Mouse (Mus musculus) thymus, postnatal 25 days (tissue): ENCODE data around the gene Add3.

Experiments used
- DNase-seq: peaks from one replicate; pipeline ENCODE4 v3.0.0; 2022

The Add3 gene

GRCm38 (mm10) chr19:53130399-53131175 lies 9.7 kb upstream of the Add3 start:
- DNase-seq, result no peak

GRCm38 (mm10) chr19:53132471-53132870 lies 7.8 kb upstream of the Add3 start:
- DNase-seq, result no peak

DNA sequence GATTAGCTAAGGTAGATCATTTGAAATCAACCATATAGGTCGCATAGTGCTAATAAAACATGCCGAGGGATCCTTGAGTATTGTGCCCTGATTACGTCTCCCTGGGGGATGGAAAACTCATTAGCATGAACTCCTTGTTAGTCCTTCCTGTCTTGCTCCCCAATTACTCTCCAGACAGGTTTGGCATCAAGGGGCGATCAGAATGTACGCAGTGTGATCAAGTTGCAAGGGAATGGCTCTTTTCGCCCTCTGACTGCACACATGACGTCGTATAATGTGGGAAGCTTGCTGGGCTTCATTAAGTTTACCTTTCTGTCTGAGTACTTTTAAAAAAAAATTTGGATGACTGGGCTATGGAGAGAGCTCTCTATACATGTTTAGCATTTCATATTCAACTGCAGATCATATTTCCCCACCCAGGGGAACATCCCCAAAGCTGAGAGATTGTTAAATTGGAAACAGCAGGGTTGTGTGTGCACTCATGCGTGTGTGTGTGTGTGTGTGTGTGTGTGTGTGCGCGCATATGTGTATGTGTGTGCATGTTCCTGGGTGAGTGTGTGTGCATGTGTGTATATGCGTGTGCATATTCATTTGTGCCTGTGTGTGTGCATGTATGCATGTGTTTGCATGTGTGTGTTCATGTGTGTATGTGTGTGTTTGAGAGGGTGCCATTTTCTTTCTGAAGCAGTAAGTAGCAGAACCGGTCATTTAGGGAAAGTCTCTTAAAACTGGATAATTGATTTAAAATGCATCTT lies 3.7 kb upstream of the Add3 start:
- no peak for DNase-seq

DNA sequence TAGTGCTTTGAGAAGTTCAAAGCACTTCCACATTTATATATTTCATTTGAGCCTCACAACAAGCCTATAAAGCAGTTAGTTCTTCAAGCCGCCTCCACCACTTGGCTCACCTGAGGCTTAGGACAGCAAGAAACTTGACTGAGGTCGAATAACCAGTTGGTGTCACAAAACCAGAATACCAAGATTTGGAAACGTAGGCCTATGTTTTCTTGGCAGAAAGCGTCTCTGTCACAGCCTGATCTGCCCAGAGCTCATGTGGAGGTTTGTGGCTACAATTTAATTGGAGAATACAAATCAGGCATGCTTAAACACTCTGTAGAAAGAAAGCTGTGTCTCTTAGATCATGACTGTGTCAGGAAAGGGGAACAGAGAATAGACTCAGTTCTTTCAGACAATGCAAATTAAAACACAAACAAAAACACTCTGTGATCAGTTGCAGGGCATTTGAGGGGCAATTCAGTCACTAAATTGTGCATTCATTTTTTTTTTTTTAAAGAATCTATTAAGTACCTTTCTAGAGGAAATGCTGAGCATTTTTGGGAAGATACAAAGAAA lies 3.0 kb upstream of the Add3 start:
- DNase-seq, result no peak

DNA sequence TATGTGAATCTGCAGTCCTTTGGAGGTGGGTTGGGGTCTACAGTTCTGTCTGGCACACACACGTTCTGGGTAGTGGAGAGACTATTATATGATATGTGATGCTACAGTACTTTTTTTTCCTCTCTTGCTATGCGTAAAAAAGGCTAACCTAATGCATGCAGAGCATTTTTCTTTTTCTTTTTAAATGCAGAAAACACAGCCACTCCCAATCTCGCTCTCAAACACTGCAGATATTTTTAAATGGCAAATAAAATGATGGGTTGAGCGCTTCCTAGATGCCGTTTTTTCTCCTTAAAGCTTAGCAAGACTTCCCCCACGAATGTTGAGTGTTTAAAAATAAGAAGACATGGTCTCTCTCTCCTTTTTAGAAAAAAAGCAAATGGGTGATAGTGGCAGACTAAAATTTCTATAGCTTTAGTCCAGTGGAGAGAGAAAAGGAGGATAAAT lies 584 bp downstream of the Add3 start:
- no peak for DNase-seq

DNA sequence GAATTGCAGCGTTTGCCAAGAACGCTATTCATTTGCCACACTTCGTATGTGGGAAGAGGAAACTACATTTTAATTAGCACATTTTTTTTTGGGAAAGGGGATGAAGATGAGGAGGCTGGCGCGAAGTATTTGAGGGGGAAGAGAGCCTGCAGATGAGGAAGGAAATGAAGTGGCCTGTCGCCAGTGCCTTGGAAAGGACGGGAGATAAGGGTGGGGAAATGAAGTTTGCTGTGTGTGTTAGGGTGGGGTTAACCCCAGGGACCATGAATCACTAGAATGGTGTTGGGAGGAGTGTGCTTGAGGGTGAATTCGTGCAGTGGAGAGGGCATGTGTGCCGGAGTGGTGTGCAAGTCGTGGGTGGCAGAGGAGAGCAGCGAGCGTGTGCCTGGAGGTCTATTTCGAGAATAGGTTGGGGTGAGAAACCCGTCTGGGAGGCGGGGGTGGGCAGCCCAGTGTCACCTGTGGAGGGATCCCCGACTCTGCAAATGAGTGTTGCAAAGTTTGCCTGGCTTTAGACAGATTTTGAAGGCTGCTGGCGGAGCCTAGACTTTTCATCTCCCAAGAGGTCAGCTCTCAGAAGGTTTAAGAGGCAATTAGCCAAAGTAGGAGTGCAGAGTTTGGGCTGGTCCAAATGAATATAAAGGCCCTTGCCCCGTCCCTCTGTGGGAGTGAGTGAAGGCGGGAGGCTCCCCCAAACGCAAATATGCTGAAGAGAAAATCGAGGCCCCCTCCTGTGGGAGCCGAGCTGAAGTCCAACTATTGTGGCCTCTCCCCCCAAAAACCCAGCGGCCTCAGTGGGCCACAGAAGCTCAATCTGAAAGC lies 1.2 kb downstream of the Add3 start:
- peak; percentile 60 for DNase-seq

GRCm38 (mm10) chr19:53142190-53143107 lies 2.2 kb downstream of the Add3 start:
- peak; percentile 100 for DNase-seq

- peak; percentile 61 for DNase-seq
These were observed 3.1 kb downstream of the Add3 start for GRCm38 (mm10) chr19:53143108-53143971.

DNA sequence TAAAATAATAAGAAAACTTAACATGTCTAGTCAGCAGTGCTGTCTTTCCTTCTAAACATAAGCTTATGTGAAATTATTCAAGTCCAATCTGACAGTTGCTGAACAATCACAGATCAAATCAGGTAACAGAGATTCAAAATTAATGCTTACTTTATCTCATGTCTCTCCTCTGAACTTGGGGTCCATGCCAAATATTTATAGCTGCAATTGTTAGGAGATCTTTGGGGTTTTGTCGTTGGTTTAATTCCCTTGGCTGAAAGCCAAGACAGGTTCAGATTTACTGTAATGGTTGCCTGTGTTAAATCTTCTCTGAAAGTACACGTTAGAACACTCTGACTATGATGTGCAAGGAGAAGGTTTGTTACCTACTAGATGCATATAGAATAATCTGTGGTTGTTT lies 4.8 kb downstream of the Add3 start:
- DNase-seq, result no peak

DNA sequence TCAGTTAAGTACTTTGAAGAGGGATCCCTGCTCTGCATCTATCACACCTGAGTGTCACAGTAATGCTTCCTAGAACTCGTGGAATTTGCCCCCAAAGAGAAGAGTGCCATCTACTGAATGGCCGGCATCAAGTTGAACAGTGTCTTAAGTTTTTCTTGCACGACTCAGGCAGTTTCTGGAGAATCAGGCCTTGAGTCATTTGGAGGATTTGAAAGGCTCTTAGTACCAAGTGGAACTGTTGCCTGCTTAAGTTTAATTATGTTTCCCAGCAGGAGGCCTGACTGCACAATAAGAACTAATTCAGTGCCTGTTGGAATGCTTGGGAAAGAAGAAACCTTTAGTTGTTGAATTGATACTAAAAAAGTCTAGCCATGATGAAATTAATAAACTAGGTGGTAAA lies 9.1 kb downstream of the Add3 start:
- DNase-seq, result no peak

- no peak for DNase-seq
These were observed 12.2 kb downstream of the Add3 start for GRCm38 (mm10) chr19:53152451-53152850.

GRCm38 (mm10) chr19:53153096-53153495 lies 12.9 kb downstream of the Add3 start:
- DNase-seq, result no peak

GRCm38 (mm10) chr19:53154156-53154555 lies 13.9 kb downstream of the Add3 start:
- DNase-seq, result no peak

DNA sequence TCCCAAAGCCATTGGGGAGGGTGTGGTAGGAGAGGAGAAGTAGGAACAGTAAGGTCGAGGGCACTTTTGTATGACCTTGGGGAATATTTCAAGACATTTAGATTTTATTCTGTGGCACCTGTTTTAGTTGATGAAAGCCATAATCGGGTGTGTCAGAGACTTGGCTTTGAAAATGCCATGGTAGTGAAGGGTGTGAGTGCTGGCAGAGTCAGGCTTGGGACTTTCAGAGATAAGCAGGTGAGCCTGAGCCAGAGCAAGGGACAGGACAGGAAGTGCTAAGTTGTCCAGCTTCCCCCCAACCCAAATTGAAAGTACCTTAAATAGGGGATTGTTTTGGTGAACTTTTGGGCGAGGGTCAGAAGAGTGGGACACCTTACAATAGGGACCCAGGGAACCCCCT lies 16.1 kb downstream of the Add3 start:
- DNase-seq, result no peak

GRCm38 (mm10) chr19:53157176-53157575 lies 16.9 kb downstream of the Add3 start:
- no peak for DNase-seq

DNA sequence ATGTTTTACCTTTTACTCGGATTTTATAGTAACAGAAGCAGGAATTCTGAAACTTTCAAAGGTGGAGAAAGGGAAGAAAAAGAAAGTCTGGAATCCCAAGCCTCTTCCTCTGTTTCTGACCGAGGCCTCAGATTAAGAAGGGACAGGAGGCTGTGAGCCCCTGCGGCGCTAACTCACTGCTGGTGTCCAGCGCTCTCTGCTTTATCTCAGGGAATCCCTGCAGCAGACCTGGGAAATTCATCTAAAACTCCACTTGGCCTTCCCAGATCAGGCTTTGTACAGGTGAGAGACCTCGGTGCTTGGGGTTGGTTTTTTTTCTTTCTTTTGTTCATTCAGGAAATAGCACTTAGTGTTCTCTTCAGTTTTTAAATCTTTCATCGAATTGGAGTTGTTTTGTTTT lies 19.1 kb downstream of the Add3 start:
- DNase-seq, result no peak

- no peak for DNase-seq
These were observed 22.7 kb downstream of the Add3 start for GRCm38 (mm10) chr19:53162927-53163326.

DNA sequence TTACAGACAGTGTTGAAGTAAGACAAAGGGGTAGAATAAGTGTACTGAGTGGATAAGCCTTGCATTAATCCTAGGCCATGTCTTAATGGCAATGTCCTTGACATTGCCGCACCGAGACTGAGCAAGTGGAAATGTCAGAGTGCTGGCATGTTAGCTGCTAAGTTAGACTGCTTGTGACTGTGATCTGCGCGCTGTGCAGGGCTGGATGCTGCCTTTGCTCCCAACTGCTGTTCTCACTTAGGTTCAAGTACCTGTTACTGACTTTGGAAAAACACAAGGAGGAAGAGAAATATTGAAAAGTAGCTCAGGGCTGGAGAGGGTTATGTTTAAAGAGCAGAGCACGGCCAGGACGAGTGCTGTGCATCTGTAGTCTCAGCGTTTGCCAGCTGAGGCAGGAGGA lies 24.4 kb downstream of the Add3 start:
- DNase-seq, result no peak

DNA sequence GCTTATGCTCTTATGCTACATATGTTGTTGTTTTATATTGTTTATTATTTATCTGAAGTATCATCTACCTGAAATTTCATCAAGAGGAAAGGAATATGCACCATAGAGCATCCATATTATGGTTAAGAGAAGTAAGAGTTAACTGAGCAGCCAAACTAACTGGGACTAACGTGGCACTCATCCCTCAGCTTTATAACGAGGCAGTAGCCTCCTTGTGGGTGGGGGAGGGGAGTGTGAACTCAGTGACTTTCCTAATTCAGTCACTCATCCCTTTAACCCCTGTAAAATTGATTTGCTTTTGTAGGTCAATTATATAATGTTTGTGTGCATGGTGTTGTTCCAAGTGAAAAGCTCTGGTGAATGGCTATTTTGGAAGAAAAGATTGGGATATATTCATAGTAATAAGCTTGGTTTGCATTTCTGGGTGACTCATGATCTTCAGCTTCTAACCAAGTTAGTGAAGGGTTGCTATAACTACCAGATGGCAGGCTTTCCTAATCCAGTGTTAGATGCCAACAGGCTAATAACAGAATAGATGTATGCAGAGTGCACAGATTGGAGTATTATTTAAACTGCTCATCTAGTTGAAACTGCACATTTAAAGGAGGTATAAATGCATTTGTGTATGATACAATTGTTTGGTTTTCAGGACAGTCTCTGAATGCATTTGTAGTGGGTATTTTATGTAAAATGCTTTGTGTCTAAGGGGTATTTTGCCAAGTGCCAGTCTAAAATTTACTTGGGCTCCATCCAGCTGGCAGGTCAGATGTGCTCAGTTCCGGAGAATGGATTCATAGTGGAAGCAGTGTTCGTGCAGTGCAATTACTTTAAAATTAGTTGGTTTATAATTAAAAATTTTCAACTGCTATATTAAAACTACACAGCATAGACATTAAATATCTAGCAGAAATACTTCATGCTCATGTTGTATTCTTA lies 25.3 kb downstream of the Add3 start:
- no peak for DNase-seq

GRCm38 (mm10) chr19:53166367-53166766 lies 26.1 kb downstream of the Add3 start:
- DNase-seq, result no peak
